Mouse (Mus musculus): Measurements from ENCODE around the gene Gper1. TPM values are rescaled to one million over a fixed set of nuclear protein-coding genes. Genes with fewer than 3 reads are reported as not detected.

The Gper1 gene
- polyA plus RNA-seq, 1 experiment from 2014 or later = 0.90 TPM

DNA sequence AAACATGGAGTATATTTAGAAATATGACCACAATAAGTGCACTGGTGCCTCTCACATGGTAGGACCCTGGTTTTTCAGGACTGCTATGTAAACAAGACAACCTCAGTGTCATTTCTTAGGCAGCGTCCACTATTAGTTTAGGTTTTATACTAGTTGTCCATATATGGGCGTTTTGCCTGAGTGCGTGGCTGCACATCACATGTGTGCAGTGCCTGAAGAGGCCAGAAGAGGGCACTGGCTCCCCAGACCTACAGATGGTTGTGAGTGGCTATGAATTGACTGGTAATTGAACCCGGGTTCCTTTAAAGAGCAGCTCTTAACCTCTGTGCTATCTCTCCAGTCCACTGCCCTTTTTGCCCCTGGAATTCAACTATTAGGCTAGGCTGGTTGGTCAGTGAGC, 6.0 kb upstream of the Gper1 start:
- no peak for ATAC-seq (ENCODE audit: extremely low read depth, insufficient number of reproducible peaks, low FRiP score, low TSS enrichment)
- H3K4me2 ChIP-seq = no peak overlapping the region
- H3K4me3 ChIP-seq = no peak overlapping the region
- peaks cover 25% of the 10 kb centered on the region for H3K4me1 ChIP-seq
- no peak overlapping the region for H3K9ac ChIP-seq
- peaks cover 77% of the 10 kb centered on the region for H3K27me3 ChIP-seq (replicated peaks)
- H3K27ac ChIP-seq (replicated peaks) = no peak overlapping the region
- H3K9me3 ChIP-seq = no peaks in the 10 kb centered on the region; the same call in 1 of the 2 replicates
- 89% methylated on average over 4 of the region's 4 CpGs for WGBS
- H3K36me3 ChIP-seq = peaks cover 7% of the 10 kb centered on the region; the same call in 1 of the 2 replicates

- Histone ChIP-seq H3K27me3 (replicated peaks) (peaks cover 79% of the 10 kb centered on the region), H3K9ac (no peak overlapping the region), H3K9me3 (no peaks in the 10 kb centered on the region; the same call in 1 of the 2 replicates), H3K27ac (replicated peaks) (no peak overlapping the region), H3K4me3 (no peak overlapping the region), H3K36me3 (peaks cover 7% of the 10 kb centered on the region; the same call in 1 of the 2 replicates), H3K4me2 (no peak overlapping the region), H3K4me1 (peaks cover 26% of the 10 kb centered on the region)
- WGBS = 70% methylated on average over 3 of the region's 3 CpGs
- no peak for ATAC-seq (ENCODE audit: extremely low read depth, insufficient number of reproducible peaks, low FRiP score, low TSS enrichment)
Measured at GRCm38 (mm10) chr5:139417480-139417879, 5.5 kb upstream of the Gper1 start.

- Histone ChIP-seq H3K4me2 (peak overlapping the region; percentile 1), H3K27ac (replicated peaks) (peak overlapping the region; percentile 46), H3K4me3 (no peak overlapping the region), H3K36me3 (peaks cover 7% of the 10 kb centered on the region; the same call in 1 of the 2 replicates), H3K27me3 (replicated peaks) (peaks cover 77% of the 10 kb centered on the region), H3K4me1 (peaks cover 32% of the 10 kb centered on the region), H3K9ac (peak overlapping the region; percentile 44; the same call in 1 of the 2 replicates), H3K9me3 (no peaks in the 10 kb centered on the region; the same call in 1 of the 2 replicates)
- 41% methylated on average over 2 of the region's 2 CpGs for WGBS
- no peak for ATAC-seq (ENCODE audit: extremely low read depth, insufficient number of reproducible peaks, low FRiP score, low TSS enrichment)
Measured at GRCm38 (mm10) chr5:139418110-139418509, 4.8 kb upstream of the Gper1 start.

DNA sequence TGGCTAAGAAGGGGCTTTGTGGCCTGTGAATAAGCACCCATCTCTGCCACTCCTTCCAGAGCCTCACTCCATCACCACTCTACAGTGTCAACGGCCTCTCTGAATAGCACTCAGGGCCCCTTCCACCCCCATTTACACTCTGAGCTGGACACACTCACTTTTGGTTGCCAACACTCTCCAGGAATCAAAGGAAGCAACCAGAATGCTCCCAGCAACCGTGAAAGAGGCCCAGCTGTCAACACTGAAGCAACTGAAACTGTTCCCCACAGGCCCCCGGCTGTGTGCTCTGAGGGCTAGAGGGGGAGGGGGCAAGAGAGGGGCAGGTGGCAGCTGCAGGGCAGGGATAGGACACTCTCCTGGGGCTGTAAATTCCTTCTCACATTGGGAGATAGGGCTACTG, 4.3 kb upstream of the Gper1 start:
- Histone ChIP-seq H3K4me1 (peaks cover 38% of the 10 kb centered on the region), H3K27ac (replicated peaks) (peak overlapping the region; percentile 46), H3K27me3 (replicated peaks) (peaks cover 77% of the 10 kb centered on the region), H3K36me3 (peaks cover 7% of the 10 kb centered on the region; the same call in 1 of the 2 replicates), H3K4me2 (peak overlapping the region; percentile 1), H3K9me3 (no peaks in the 10 kb centered on the region; the same call in 1 of the 2 replicates), H3K4me3 (no peak overlapping the region), H3K9ac (peak overlapping the region; percentile 44; the same call in 1 of the 2 replicates)
- WGBS = 14% methylated on average over 3 of the region's 3 CpGs
- ATAC-seq (ENCODE audit: extremely low read depth, insufficient number of reproducible peaks, low FRiP score, low TSS enrichment) = peak; percentile 14; the same call in 1 of the 2 replicates

GRCm38 (mm10) chr5:139425198-139425597, 2.2 kb downstream of the Gper1 start:
- Histone ChIP-seq H3K4me2 (no peak overlapping the region), H3K27me3 (replicated peaks) (peaks cover 78% of the 10 kb centered on the region), H3K36me3 (no peaks in the 10 kb centered on the region), H3K9me3 (no peaks in the 10 kb centered on the region), H3K4me1 (peaks cover 37% of the 10 kb centered on the region), H3K4me3 (no peak overlapping the region), H3K9ac (no peak overlapping the region), H3K27ac (replicated peaks) (no peak overlapping the region)
- WGBS = 66% methylated on average over 9 of the region's 9 CpGs
- no peak for ATAC-seq (ENCODE audit: extremely low read depth, insufficient number of reproducible peaks, low FRiP score, low TSS enrichment)

DNA sequence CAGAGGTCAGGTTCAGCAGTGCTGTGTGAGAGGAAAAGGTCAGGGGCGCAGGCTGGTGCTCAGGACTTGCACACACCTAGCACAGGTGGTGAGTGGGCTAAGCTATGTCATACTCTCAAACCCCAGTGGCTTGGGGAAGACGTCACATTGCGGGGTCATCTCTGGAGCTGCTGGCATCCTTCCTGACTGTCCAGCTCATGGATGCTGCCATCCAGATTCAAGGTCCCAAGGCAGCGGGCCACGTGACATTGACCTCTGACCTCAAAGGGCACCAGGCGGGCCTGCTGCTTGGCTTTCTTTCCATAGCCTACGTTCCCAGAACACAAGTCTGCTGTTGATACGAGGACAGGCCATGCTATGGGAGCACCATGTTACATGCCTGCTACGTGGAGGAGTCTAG, 4.0 kb downstream of the Gper1 start:
- Histone ChIP-seq H3K27me3 (replicated peaks) (peaks cover 71% of the 10 kb centered on the region), H3K9ac (no peak overlapping the region), H3K4me1 (peaks cover 37% of the 10 kb centered on the region), H3K36me3 (no peaks in the 10 kb centered on the region), H3K9me3 (no peaks in the 10 kb centered on the region), H3K4me3 (no peak overlapping the region), H3K27ac (replicated peaks) (no peak overlapping the region), H3K4me2 (no peak overlapping the region)
- ATAC-seq (ENCODE audit: extremely low read depth, insufficient number of reproducible peaks, low FRiP score, low TSS enrichment) = no peak
- WGBS = 84% methylated on average over 9 of the region's 9 CpGs

- H3K4me1 ChIP-seq = peaks cover 31% of the 10 kb centered on the region
- H3K36me3 ChIP-seq = no peaks in the 10 kb centered on the region
- H3K4me2 ChIP-seq = no peak overlapping the region
- no peak overlapping the region for H3K4me3 ChIP-seq
- no peak for ATAC-seq (ENCODE audit: extremely low read depth, insufficient number of reproducible peaks, low FRiP score, low TSS enrichment)
- WGBS = 54% methylated on average over 9 of the region's 9 CpGs
- H3K27ac ChIP-seq (replicated peaks) = no peak overlapping the region
- no peak overlapping the region for H3K9ac ChIP-seq
- H3K27me3 ChIP-seq (replicated peaks) = peaks cover 71% of the 10 kb centered on the region
- H3K9me3 ChIP-seq = no peaks in the 10 kb centered on the region
Measured at GRCm38 (mm10) chr5:139427989-139428388, 5.0 kb downstream of the Gper1 start.

- Histone ChIP-seq H3K9ac (no peak overlapping the region), H3K9me3 (no peaks in the 10 kb centered on the region), H3K4me2 (no peak overlapping the region), H3K27me3 (replicated peaks) (peaks cover 59% of the 10 kb centered on the region), H3K4me3 (no peak overlapping the region), H3K4me1 (peaks cover 27% of the 10 kb centered on the region), H3K27ac (replicated peaks) (no peak overlapping the region), H3K36me3 (no peaks in the 10 kb centered on the region)
- WGBS = 37% methylated on average over 12 of the region's 12 CpGs
- ATAC-seq (ENCODE audit: extremely low read depth, insufficient number of reproducible peaks, low FRiP score, low TSS enrichment) = no peak
Measured at GRCm38 (mm10) chr5:139429818-139430341, 6.9 kb downstream of the Gper1 start.

DNA sequence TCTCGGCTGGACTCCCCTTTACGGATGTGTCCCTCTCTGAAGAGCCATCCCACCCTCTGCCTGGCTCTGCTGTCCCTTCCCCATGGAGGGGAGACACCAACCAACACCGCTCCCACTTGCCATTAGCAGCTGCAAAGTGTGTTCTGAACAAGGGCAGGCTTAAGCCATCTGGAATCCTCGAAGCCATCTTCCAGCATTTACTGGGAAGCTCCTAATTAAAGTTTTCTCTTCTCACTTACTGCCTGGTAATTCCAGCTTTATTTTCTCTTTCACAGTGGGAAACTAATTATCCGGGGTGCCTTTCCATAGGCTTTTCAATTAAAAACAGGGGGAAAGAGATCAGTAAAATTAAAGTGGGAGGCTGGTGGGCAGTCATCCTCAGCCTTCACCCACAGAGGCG, 9.4 kb downstream of the Gper1 start:
- no peaks in the 10 kb centered on the region for H3K9me3 ChIP-seq
- no peak overlapping the region for H3K9ac ChIP-seq
- H3K4me2 ChIP-seq = no peak overlapping the region
- 80% methylated on average over 6 of the region's 6 CpGs for WGBS
- H3K27me3 ChIP-seq (replicated peaks) = peaks cover 35% of the 10 kb centered on the region
- no peak overlapping the region for H3K27ac ChIP-seq (replicated peaks)
- no peaks in the 10 kb centered on the region for H3K36me3 ChIP-seq
- no peak for ATAC-seq (ENCODE audit: extremely low read depth, insufficient number of reproducible peaks, low FRiP score, low TSS enrichment)
- no peak overlapping the region for H3K4me3 ChIP-seq
- H3K4me1 ChIP-seq = peaks cover 27% of the 10 kb centered on the region

DNA sequence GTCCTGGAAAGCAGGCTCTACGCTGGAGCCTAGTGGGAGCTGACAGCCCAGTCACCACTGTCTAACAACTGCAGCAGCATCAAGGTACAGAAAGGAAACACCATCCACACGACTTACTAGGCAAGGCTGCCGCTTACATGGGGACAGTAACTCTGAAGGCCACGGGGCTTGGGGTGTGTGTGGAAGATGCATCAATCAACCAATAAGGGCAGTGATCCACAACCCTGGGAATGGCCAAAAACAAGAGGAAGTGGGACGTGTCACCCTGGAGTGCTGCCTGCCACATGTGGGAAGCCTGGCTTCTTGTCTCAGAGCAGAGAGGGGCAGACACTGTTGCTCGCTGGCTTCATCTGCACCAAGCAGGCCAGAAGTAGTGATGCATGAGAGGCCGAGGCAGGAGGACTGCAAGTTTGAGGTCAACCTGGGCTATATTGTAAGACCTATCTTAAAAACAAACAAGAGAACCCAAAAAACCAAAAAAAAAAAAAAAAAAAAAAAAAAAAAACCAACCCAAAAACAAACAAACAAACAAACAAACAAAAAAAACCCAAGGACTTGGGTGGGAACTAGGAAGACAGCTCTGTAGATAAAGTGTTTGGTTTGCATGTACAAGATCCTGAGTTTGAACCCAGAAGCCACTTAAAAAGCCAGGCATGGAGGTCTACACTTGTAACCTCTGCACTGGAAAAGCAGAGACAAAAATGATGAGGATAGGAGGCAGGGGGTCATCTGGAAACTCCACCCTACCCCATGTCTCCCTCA, 10.0 kb downstream of the Gper1 start:
- WGBS = 67% methylated on average over 7 of the region's 7 CpGs
- H3K27me3 ChIP-seq (replicated peaks) = peaks cover 33% of the 10 kb centered on the region
- H3K9ac ChIP-seq = no peak overlapping the region
- H3K27ac ChIP-seq (replicated peaks) = no peak overlapping the region
- peaks cover 25% of the 10 kb centered on the region for H3K4me1 ChIP-seq
- H3K4me3 ChIP-seq = no peak overlapping the region
- no peaks in the 10 kb centered on the region for H3K9me3 ChIP-seq
- H3K4me2 ChIP-seq = no peak overlapping the region
- no peak for ATAC-seq (ENCODE audit: extremely low read depth, insufficient number of reproducible peaks, low FRiP score, low TSS enrichment)
- H3K36me3 ChIP-seq = no peaks in the 10 kb centered on the region

DNA sequence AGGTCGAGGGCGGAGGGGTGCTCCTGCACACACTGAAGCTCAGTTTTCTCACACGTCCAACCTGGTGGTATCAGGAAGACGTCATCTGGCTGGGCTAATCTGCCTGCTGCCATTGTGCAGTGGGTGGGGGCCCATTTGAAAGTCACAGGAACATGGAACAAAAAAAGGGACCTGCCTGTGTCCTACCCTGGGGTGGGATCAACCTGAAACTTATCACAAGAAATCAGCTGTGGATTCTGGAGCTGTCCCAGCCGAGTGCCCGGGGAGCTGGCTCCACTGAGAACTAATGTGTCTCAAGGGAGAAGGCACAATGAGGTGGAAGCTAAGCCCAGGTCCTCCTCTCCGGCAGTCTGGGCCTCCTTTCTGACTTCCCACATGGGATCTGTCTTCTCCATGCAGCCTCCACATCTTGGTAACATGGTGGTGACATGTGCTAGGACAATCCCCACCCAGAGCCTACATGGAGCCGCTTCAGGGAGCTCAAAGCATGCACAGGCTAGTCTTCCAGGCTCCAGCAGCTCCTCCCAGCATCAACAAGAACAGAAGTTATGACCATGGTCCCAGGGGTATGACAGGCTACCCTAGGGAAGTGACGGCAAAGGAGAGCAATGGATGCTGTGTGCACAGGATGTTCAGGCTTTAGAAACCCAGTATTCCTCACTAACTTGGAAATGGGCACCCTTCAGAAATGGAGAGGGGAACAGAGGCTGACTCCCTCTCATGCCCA, 11.1 kb downstream of the Gper1 start:
- no peak overlapping the region for H3K27ac ChIP-seq (replicated peaks)
- no peaks in the 10 kb centered on the region for H3K9me3 ChIP-seq
- peaks cover 31% of the 10 kb centered on the region for H3K27me3 ChIP-seq (replicated peaks)
- WGBS = 71% methylated on average over 9 of the region's 9 CpGs
- H3K4me1 ChIP-seq = peaks cover 20% of the 10 kb centered on the region
- no peak overlapping the region for H3K9ac ChIP-seq
- no peak overlapping the region for H3K4me3 ChIP-seq
- no peak for ATAC-seq (ENCODE audit: extremely low read depth, insufficient number of reproducible peaks, low FRiP score, low TSS enrichment)
- H3K4me2 ChIP-seq = no peak overlapping the region
- H3K36me3 ChIP-seq = no peaks in the 10 kb centered on the region
